Mouse (Mus musculus) cerebellum, adult 2 months (tissue): ENCODE measurements around the gene Olfr1028.

Source experiments
- CTCF ChIP-seq: fragments of 200-500 bp; IDR thresholded peaks from 2 replicates; pipeline ENCODE4 v1.5.1; 2011; ENCODE audit warnings: low read depth, mild to moderate bottlenecking, control low read depth, low read length, moderate library complexity, borderline replicate concordance; ENCODE audit not compliant: insufficient read depth
- POLR2A ChIP-seq: fragments of 200-500 bp; IDR thresholded peaks from 2 replicates; pipeline ENCODE4 v1.6.1; 2011; ENCODE audit warnings: low read length, control low read depth, borderline replicate concordance; ENCODE audit not compliant: insufficient read depth

GRCm38 (mm10) chr2:85990004-85990403 is 39.8 kb downstream of the Olfr1028 start, which contains the start of gene Olfr1031:
- TF ChIP-seq POLR2A (no peak), CTCF (no peak)
